Mouse (Mus musculus): Measurements from ENCODE around the gene Keap1. TPM values are rescaled to one million over a fixed set of nuclear protein-coding genes. Genes with fewer than 3 reads are reported as not detected.

Gene Keap1
- polyA plus RNA-seq, 1 experiment: 55.4 TPM

DNA sequence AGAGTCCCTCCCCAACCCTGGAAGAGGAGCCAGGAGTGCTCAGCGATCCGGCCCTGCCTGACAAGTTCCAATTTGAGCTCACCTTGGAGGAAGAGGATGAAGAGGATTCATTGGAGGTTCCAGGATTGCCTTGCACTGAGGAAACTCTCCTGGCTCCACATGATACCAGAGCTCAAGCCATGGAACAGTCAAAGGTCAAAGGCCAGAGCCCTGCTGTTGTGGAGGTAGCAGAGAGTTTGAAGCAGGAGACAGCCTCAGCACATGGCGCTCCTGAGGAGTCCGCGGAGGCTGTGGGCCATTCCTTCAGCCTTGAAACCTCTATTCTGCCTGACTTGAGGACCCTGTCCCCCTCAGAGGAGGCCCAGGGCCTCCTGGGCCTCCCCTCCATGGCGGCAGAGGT is 28.3 kb downstream of the Keap1 start:
- Histone ChIP-seq H3K36me3 (ENCODE audit: control insufficient read depth, insufficient read depth, low read length) (peaks cover 4% of the 10 kb centered on the region), H3K4me1 (ENCODE audit: control insufficient read depth, insufficient read depth, insufficient read length) (no peaks in the 10 kb centered on the region), H3K27ac (ENCODE audit: insufficient read depth, low read length) (no peak overlapping the region), H3K27me3 (ENCODE audit: control insufficient read depth, insufficient read depth, low read length) (no peaks in the 10 kb centered on the region), H3K4me3 (ENCODE audit: extremely low read depth, insufficient read depth, insufficient read length) (no peak overlapping the region)
- no peak for TF ChIP-seq CTCF (IDR thresholded peaks at IDR 0.05; ENCODE audit: extremely low read depth, insufficient read depth, insufficient read length, insufficient replicate concordance)
- no peak for TF ChIP-seq POLR2A (IDR thresholded peaks at IDR 0.05; ENCODE audit: low read depth, low read length)
- DNase-seq (ENCODE audit: low read depth in 1 of 2, low spot score in 2 of 2): no peak
- WGBS: 90% methylated on average over 6 of the region's 6 CpGs

GRCm38 (mm10) chr9:21208626-21209025 is 30.5 kb downstream of the Keap1 start:
- peaks cover 4% of the 10 kb centered on the region for H3K36me3 ChIP-seq (ENCODE audit: control insufficient read depth, insufficient read depth, low read length)
- no peak for TF ChIP-seq POLR2A (IDR thresholded peaks at IDR 0.05; ENCODE audit: low read depth, low read length)
- no peak for TF ChIP-seq CTCF (IDR thresholded peaks at IDR 0.05; ENCODE audit: extremely low read depth, insufficient read depth, insufficient read length, insufficient replicate concordance)
- 60% methylated on average over 2 of the region's 2 CpGs for WGBS
- no peaks in the 10 kb centered on the region for H3K27me3 ChIP-seq (ENCODE audit: control insufficient read depth, insufficient read depth, low read length)
- peaks cover 6% of the 10 kb centered on the region; the same call in 1 of the 2 replicates for H3K4me1 ChIP-seq (ENCODE audit: control insufficient read depth, insufficient read depth, insufficient read length)
- H3K4me3 ChIP-seq (ENCODE audit: extremely low read depth, insufficient read depth, insufficient read length): no peak overlapping the region
- DNase-seq (ENCODE audit: low read depth in 1 of 2, low spot score in 2 of 2): no peak
- H3K27ac ChIP-seq (ENCODE audit: insufficient read depth, low read length): no peak overlapping the region

DNA sequence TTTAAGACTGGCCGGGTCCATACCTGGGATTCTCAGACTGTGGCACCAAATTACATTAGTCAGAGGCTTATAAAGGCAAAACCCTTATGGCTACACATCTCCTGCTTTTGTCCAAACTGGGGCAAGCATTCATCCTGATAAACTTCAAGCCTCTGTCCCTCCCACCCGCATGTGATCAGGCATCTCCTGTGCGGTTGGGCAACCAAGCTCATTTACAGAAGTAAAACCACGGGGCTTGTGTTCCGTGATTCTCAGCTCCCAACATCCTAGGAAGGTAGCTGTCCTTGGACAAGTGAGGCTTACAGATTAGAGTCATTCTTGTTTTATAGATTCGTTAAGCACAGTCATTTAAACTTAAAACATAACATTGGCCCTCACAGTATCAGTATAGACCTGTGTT is 32.3 kb downstream of the Keap1 start:
- Histone ChIP-seq H3K4me1 (ENCODE audit: control insufficient read depth, insufficient read depth, insufficient read length) (peaks cover 9% of the 10 kb centered on the region; the same call in 1 of the 2 replicates), H3K27ac (ENCODE audit: insufficient read depth, low read length) (no peak overlapping the region), H3K27me3 (ENCODE audit: control insufficient read depth, insufficient read depth, low read length) (no peaks in the 10 kb centered on the region), H3K4me3 (ENCODE audit: extremely low read depth, insufficient read depth, insufficient read length) (no peak overlapping the region), H3K36me3 (ENCODE audit: control insufficient read depth, insufficient read depth, low read length) (peaks cover 4% of the 10 kb centered on the region)
- DNase-seq (ENCODE audit: low read depth in 1 of 2, low spot score in 2 of 2): no peak
- TF ChIP-seq POLR2A (IDR thresholded peaks at IDR 0.05; ENCODE audit: low read depth, low read length) (no peak), CTCF (IDR thresholded peaks at IDR 0.05; ENCODE audit: extremely low read depth, insufficient read depth, insufficient read length, insufficient replicate concordance) (no peak)
- WGBS: 80% methylated on average over 6 of the region's 6 CpGs

DNA sequence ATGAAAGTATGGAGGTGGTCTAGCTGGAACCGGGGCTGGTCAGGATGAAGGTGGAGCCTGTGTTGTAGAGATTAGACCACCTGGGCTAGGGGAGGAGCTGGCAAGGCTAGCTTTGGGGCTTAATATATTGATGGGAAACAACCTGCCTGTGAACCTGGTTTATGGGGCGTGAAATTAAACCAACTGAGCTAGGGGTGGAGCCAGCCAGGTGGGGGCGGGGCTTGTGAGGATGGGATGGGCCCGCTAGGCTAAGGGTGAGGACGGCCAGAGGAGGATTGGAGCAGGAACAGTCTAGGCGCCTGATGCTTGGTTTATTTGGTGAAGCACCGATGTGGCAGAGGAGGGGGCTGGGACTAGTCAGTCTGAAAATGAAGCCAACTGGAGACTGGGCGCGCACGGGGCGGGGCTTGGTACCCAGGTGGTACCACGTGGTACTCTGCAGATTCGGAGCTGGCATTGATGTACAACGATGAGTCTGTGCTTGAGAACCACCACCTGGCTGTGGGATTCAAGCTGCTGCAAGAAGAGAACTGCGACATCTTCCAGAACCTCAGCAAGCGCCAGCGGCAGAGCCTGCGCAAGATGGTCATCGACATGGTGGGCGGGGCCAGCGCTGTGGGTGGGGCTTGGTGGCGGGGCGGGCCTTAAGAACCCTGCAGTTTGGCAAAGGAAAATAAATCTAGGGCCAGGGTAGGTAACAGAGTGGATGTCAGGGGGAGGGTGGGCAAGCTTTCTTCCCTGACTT is 34.5 kb downstream of the Keap1 start:
- H3K36me3 ChIP-seq (ENCODE audit: control insufficient read depth, insufficient read depth, low read length): no peaks in the 10 kb centered on the region
- peaks cover 12% of the 10 kb centered on the region; the same call in 1 of the 2 replicates for H3K4me1 ChIP-seq (ENCODE audit: control insufficient read depth, insufficient read depth, insufficient read length)
- TF ChIP-seq CTCF (IDR thresholded peaks at IDR 0.05; ENCODE audit: extremely low read depth, insufficient read depth, insufficient read length, insufficient replicate concordance) (no peak), POLR2A (IDR thresholded peaks at IDR 0.05; ENCODE audit: low read depth, low read length) (no peak)
- 68% methylated on average over 23 of the region's 23 CpGs for WGBS
- DNase-seq (ENCODE audit: low read depth in 1 of 2, low spot score in 2 of 2): peak in 1 of 2 experiments; percentile 46
- no peaks in the 10 kb centered on the region for H3K27me3 ChIP-seq (ENCODE audit: control insufficient read depth, insufficient read depth, low read length)
- H3K4me3 ChIP-seq (ENCODE audit: extremely low read depth, insufficient read depth, insufficient read length): peak overlapping the region; percentile 18; the same call in 1 of the 2 replicates
- H3K27ac ChIP-seq (ENCODE audit: insufficient read depth, low read length): peak overlapping the region; percentile 85

- Histone ChIP-seq H3K4me1 (ENCODE audit: control insufficient read depth, insufficient read depth, insufficient read length) (peaks cover 12% of the 10 kb centered on the region; the same call in 1 of the 2 replicates), H3K4me3 (ENCODE audit: extremely low read depth, insufficient read depth, insufficient read length) (no peak overlapping the region), H3K27me3 (ENCODE audit: control insufficient read depth, insufficient read depth, low read length) (no peaks in the 10 kb centered on the region), H3K27ac (ENCODE audit: insufficient read depth, low read length) (peak overlapping the region; percentile 85), H3K36me3 (ENCODE audit: control insufficient read depth, insufficient read depth, low read length) (no peaks in the 10 kb centered on the region)
- 53% methylated on average over 8 of the region's 8 CpGs for WGBS
- TF ChIP-seq CTCF (IDR thresholded peaks at IDR 0.05; ENCODE audit: extremely low read depth, insufficient read depth, insufficient read length, insufficient replicate concordance) (no peak), POLR2A (IDR thresholded peaks at IDR 0.05; ENCODE audit: low read depth, low read length) (no peak)
- DNase-seq (ENCODE audit: low read depth in 1 of 2, low spot score in 2 of 2): peak in 1 of 2 experiments; percentile 36
These were observed 35.0 kb downstream of the Keap1 start for GRCm38 (mm10) chr9:21204156-21204527.

DNA sequence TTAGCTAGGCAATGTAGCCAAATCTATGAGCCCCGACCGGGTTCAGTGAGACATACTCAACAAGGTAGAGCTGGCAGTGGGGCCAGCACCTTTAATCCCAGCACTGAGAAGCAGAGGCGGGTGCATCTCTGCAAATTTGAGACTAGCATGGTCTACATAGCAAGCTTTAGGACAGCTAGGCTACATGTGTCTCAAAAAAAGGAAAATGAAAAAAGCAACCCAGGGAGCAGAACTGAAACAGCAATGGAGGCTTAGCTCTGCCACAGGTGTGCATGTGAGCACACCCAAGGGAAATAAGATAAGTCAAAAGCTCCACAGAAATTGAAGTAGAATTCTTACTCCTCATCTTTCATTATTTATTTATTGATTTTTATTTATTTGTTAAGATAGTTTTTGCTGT is 40.2 kb downstream of the Keap1 start:
- no peak overlapping the region for H3K4me3 ChIP-seq (ENCODE audit: extremely low read depth, insufficient read depth, insufficient read length)
- no peaks in the 10 kb centered on the region for H3K36me3 ChIP-seq (ENCODE audit: control insufficient read depth, insufficient read depth, low read length)
- no peak for TF ChIP-seq CTCF (IDR thresholded peaks at IDR 0.05; ENCODE audit: extremely low read depth, insufficient read depth, insufficient read length, insufficient replicate concordance)
- peaks cover 36% of the 10 kb centered on the region for H3K4me1 ChIP-seq (ENCODE audit: control insufficient read depth, insufficient read depth, insufficient read length)
- WGBS: 66% methylated on average over 3 of the region's 3 CpGs
- H3K27ac ChIP-seq (ENCODE audit: insufficient read depth, low read length): peak overlapping the region; percentile 20; the same call in 1 of the 2 replicates
- H3K27me3 ChIP-seq (ENCODE audit: control insufficient read depth, insufficient read depth, low read length): no peaks in the 10 kb centered on the region
- no peak for DNase-seq (ENCODE audit: low read depth in 1 of 2, low spot score in 2 of 2)

DNA sequence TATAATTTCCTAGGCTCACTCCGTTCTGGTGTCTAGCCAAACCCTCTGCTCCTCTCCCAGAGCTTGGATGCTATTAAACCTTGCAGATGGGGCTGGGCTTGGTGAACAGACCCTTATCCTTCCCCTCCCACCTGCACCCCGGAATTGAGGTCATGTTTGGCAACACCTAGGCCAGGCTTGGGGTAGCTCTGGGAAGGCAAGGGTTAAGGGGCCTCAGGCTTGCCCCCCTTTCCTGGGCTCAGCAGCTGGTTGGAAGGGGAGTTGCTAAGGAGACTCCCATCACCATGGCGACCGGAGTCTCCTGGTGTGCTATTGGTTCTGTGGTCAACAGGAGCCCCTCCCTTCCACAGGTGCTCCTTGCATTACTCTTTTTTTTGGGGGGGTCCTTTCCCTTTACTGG is 41.2 kb downstream of the Keap1 start:
- no peaks in the 10 kb centered on the region for H3K27me3 ChIP-seq (ENCODE audit: control insufficient read depth, insufficient read depth, low read length)
- H3K36me3 ChIP-seq (ENCODE audit: control insufficient read depth, insufficient read depth, low read length): no peaks in the 10 kb centered on the region
- TF ChIP-seq CTCF (IDR thresholded peaks at IDR 0.05; ENCODE audit: extremely low read depth, insufficient read depth, insufficient read length, insufficient replicate concordance): no peak
- TF ChIP-seq POLR2A (IDR thresholded peaks at IDR 0.05; ENCODE audit: low read depth, low read length): no peak
- DNase-seq (ENCODE audit: low read depth in 1 of 2, low spot score in 2 of 2): no peak
- H3K4me3 ChIP-seq (ENCODE audit: extremely low read depth, insufficient read depth, insufficient read length): no peak overlapping the region
- H3K27ac ChIP-seq (ENCODE audit: insufficient read depth, low read length): no peak overlapping the region
- H3K4me1 ChIP-seq (ENCODE audit: control insufficient read depth, insufficient read depth, insufficient read length): peaks cover 29% of the 10 kb centered on the region
- 90% methylated on average over 4 of the region's 4 CpGs for WGBS
